Mouse (Mus musculus): ENCODE measurements around the gene Arx. TPM values are rescaled to one million over a fixed set of nuclear protein-coding genes. Genes with fewer than 3 reads are reported as not detected.

Arx gene
- polyA plus RNA-seq, 1 experiment: not detected

DNA sequence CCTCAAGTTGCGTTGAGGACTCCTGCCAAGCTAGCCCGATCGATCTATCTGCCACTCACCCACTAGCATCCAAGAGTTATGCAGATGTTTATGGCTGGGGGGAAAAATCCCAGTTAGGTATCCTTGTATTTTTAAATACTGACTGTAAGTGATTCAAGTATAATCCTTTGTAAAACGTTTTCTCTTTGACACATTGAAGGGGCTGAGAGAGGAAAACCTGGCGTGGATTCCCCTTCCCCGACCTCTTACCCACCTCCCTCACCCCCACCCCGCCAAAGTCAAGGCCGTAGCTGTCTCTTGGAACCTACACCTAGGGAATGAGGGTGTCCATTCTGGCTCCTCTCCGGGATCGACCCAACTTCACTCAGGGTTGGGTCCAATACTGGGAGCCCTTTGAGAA is 1.2 kb upstream of the Arx start:
- Histone ChIP-seq H3K4me3 (ENCODE audit: low read depth, low read length) (no peak overlapping the region), H3K9ac (ENCODE audit: low read depth, poor library complexity, severe bottlenecking) (no peak overlapping the region), H3K27ac (ENCODE audit: insufficient read depth, low read length) (no peak overlapping the region)

DNA sequence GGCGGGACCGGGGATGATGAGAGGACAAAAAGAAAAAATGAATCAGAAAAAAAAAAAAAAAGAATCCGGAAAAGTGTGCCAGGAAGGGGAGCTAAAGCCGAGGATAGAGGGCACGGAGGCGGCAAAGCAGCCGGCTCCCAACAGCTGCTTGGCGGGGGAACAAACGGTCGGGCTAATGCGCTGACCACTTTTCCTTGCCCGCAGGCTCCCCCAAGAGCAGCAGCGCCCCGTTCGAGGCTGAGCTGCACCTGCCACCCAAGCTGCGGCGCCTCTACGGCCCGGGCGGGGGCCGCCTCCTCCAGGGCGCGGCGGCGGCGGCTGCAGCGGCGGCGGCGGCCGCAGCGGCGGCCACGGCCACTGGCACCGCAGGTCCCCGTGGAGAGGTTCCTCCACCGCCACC is 2.1 kb downstream of the Arx start:
- H3K9ac ChIP-seq (ENCODE audit: low read depth, poor library complexity, severe bottlenecking): no peak overlapping the region
- peak overlapping the region; percentile 29 for H3K4me3 ChIP-seq (ENCODE audit: low read depth, low read length)
- H3K4me1 ChIP-seq (ENCODE audit: control insufficient read depth, insufficient read depth, low read length): no peaks in the 10 kb centered on the region
- no peak overlapping the region for H3K27ac ChIP-seq (ENCODE audit: insufficient read depth, low read length)
- peaks cover 20% of the 10 kb centered on the region for H3K27me3 ChIP-seq (ENCODE audit: control insufficient read depth, insufficient read depth, low read length, poor library complexity, severe bottlenecking)
- no peak for TF ChIP-seq CTCF (IDR thresholded peaks at IDR 0.05; ENCODE audit: low read depth, low read length)
- TF ChIP-seq POLR2A (IDR thresholded peaks at IDR 0.05; ENCODE audit: insufficient read depth, low read length): no peak
- TF ChIP-seq EP300 (IDR thresholded peaks at IDR 0.05; ENCODE audit: insufficient read depth, low read depth, low read length): no peak
- 0 out of 2 replicates have a peak, but pooled peaks cover 3% of the 10 kb centered on the region for H3K9me3 ChIP-seq (replicated peaks; ENCODE audit: control insufficient read depth, insufficient read depth, low read length, poor library complexity, severe bottlenecking)
- no peaks in the 10 kb centered on the region for H3K36me3 ChIP-seq (ENCODE audit: control insufficient read depth, insufficient read depth, low read length, poor library complexity, severe bottlenecking)

More for the DNA sequence above, 1.2 kb upstream of the Arx start:
- Histone ChIP-seq H3K9me3 (replicated peaks; ENCODE audit: control insufficient read depth, insufficient read depth, low read length, poor library complexity, severe bottlenecking) (0 out of 2 replicates have a peak, but pooled peaks cover 3% of the 10 kb centered on the region), H3K4me1 (ENCODE audit: control insufficient read depth, insufficient read depth, low read length) (no peaks in the 10 kb centered on the region), H3K36me3 (ENCODE audit: control insufficient read depth, insufficient read depth, low read length, poor library complexity, severe bottlenecking) (no peaks in the 10 kb centered on the region), H3K27me3 (ENCODE audit: control insufficient read depth, insufficient read depth, low read length, poor library complexity, severe bottlenecking) (peaks cover 17% of the 10 kb centered on the region)
- TF ChIP-seq POLR2A (IDR thresholded peaks at IDR 0.05; ENCODE audit: insufficient read depth, low read length) (no peak), EP300 (IDR thresholded peaks at IDR 0.05; ENCODE audit: insufficient read depth, low read depth, low read length) (no peak), CTCF (IDR thresholded peaks at IDR 0.05; ENCODE audit: low read depth, low read length) (no peak)

DNA sequence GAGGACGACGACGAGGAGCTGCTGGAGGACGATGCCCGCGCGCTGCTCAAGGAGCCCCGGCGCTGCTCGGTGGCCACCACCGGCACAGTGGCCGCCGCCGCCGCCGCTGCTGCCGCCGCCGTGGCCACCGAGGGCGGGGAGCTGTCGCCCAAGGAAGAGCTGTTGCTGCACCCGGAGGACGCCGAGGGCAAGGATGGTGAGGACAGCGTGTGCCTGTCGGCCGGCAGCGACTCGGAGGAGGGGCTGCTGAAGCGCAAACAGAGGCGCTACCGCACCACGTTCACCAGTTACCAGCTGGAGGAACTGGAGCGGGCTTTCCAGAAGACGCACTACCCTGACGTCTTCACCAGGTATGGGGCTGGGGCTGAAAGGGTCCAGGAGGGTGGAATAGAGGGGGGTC is 2.8 kb downstream of the Arx start:
- H3K4me3 ChIP-seq (ENCODE audit: low read depth, low read length): peak overlapping the region; percentile 29
- H3K36me3 ChIP-seq (ENCODE audit: control insufficient read depth, insufficient read depth, low read length, poor library complexity, severe bottlenecking): no peaks in the 10 kb centered on the region
- 0 out of 2 replicates have a peak overlapping the region, but pooled peaks have one; percentile 20 for H3K9ac ChIP-seq (ENCODE audit: low read depth, poor library complexity, severe bottlenecking)
- H3K27ac ChIP-seq (ENCODE audit: insufficient read depth, low read length): no peak overlapping the region
- 0 out of 2 replicates have a peak, but pooled peaks cover 3% of the 10 kb centered on the region for H3K9me3 ChIP-seq (replicated peaks; ENCODE audit: control insufficient read depth, insufficient read depth, low read length, poor library complexity, severe bottlenecking)
- peaks cover 19% of the 10 kb centered on the region for H3K27me3 ChIP-seq (ENCODE audit: control insufficient read depth, insufficient read depth, low read length, poor library complexity, severe bottlenecking)
- no peaks in the 10 kb centered on the region for H3K4me1 ChIP-seq (ENCODE audit: control insufficient read depth, insufficient read depth, low read length)
- TF ChIP-seq CTCF (IDR thresholded peaks at IDR 0.05; ENCODE audit: low read depth, low read length) (no peak), EP300 (IDR thresholded peaks at IDR 0.05; ENCODE audit: insufficient read depth, low read depth, low read length) (no peak), POLR2A (IDR thresholded peaks at IDR 0.05; ENCODE audit: insufficient read depth, low read length) (no peak)

DNA sequence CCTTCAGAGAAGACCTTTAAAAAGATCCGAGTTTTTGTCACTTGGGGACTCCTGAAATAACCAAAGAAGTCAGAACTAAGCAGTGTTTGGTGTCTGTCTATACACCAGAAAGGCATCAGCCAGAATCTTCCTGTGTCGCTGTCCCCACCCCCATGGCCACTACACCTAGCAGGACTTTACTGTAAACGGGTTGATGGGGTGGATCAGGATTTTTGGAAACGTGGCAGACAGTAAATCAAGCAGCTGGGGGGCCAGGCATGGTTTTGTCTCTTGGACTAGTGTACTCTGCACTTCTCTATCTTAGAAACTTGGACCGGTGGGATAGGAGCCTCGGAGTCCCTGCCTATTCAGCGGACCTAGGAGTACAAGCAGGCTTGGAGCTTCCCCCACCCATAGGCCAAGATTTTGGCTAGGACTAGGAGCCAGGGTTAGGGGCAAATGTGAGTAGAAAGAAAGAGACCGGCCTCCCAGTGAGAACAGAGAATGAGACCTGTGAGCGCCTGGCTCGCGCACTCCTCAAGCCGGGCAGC is 3.7 kb downstream of the Arx start:
- Histone ChIP-seq H3K4me3 (ENCODE audit: low read depth, low read length) (no peak overlapping the region), H3K36me3 (ENCODE audit: control insufficient read depth, insufficient read depth, low read length, poor library complexity, severe bottlenecking) (no peaks in the 10 kb centered on the region), H3K27ac (ENCODE audit: insufficient read depth, low read length) (no peak overlapping the region), H3K9ac (ENCODE audit: low read depth, poor library complexity, severe bottlenecking) (no peak overlapping the region), H3K4me1 (ENCODE audit: control insufficient read depth, insufficient read depth, low read length) (no peaks in the 10 kb centered on the region), H3K9me3 (replicated peaks; ENCODE audit: control insufficient read depth, insufficient read depth, low read length, poor library complexity, severe bottlenecking) (0 out of 2 replicates have a peak, but pooled peaks cover 3% of the 10 kb centered on the region), H3K27me3 (ENCODE audit: control insufficient read depth, insufficient read depth, low read length, poor library complexity, severe bottlenecking) (peaks cover 15% of the 10 kb centered on the region)
- TF ChIP-seq EP300 (IDR thresholded peaks at IDR 0.05; ENCODE audit: insufficient read depth, low read depth, low read length) (no peak), POLR2A (IDR thresholded peaks at IDR 0.05; ENCODE audit: insufficient read depth, low read length) (no peak), CTCF (IDR thresholded peaks at IDR 0.05; ENCODE audit: low read depth, low read length) (no peak)

DNA sequence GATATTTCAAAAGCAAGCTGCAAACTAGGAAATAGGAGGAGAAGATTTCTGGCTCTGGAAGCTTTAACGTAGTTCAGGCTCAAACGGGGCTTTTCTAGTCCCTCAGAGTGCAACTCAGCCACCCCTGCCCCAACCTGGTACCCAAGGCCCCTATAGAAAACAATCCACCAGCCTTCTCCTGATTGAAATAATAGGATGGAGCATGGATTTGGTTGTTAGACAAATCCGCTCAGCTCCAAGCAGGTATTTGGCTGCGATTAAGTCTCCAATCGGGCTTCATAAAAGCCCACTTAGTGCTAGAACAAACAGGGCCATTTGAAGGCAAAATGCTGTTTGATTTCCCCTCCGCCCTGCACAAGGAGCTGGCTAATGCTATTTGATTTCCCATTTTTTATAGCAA is 5.8 kb downstream of the Arx start:
- no peak overlapping the region for H3K9ac ChIP-seq (ENCODE audit: low read depth, poor library complexity, severe bottlenecking)
- no peak for TF ChIP-seq EP300 (IDR thresholded peaks at IDR 0.05; ENCODE audit: insufficient read depth, low read depth, low read length)
- TF ChIP-seq POLR2A (IDR thresholded peaks at IDR 0.05; ENCODE audit: insufficient read depth, low read length): no peak
- TF ChIP-seq CTCF (IDR thresholded peaks at IDR 0.05; ENCODE audit: low read depth, low read length): no peak
- H3K4me3 ChIP-seq (ENCODE audit: low read depth, low read length): no peak overlapping the region
- no peaks in the 10 kb centered on the region for H3K4me1 ChIP-seq (ENCODE audit: control insufficient read depth, insufficient read depth, low read length)
- no peaks in the 10 kb centered on the region for H3K9me3 ChIP-seq (replicated peaks; ENCODE audit: control insufficient read depth, insufficient read depth, low read length, poor library complexity, severe bottlenecking)
- H3K36me3 ChIP-seq (ENCODE audit: control insufficient read depth, insufficient read depth, low read length, poor library complexity, severe bottlenecking): no peaks in the 10 kb centered on the region
- peaks cover 17% of the 10 kb centered on the region for H3K27me3 ChIP-seq (ENCODE audit: control insufficient read depth, insufficient read depth, low read length, poor library complexity, severe bottlenecking)
- no peak overlapping the region for H3K27ac ChIP-seq (ENCODE audit: insufficient read depth, low read length)

DNA sequence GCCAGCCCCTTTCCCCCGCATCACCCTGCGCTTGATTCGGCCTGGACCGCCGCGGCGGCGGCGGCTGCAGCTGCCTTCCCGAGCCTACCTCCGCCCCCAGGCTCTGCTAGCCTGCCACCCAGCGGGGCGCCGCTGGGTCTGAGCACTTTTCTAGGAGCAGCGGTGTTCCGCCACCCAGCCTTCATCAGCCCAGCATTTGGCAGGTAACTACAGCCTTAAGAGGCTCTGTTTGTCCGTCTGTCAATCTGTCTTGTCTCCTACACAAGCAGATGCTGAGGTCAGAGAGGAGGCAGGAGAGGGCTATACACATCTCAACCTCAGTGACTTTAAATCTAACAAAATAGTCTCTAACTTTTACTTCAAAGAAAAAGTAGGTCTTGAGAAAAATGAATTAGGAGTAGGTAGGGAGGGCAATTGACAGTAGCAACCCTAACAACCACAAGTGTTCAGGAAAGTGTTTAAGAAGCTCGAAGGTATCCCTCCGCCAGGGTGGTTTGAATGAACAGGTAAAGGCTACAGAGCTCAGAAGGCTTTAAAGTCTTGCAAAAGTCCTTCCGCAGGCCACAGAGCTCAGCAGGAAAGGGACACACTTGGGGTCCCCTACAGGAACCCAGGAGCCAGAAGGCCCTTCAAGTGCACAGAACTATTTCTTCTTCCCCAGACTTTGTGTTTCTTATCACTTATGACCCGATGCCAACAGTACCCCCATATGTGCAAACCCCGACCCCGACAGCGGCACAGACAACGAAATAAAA is 8.7 kb downstream of the Arx start:
- peaks cover 2% of the 10 kb centered on the region for H3K4me1 ChIP-seq (ENCODE audit: control insufficient read depth, insufficient read depth, low read length)
- H3K27ac ChIP-seq (ENCODE audit: insufficient read depth, low read length): no peak overlapping the region
- H3K9ac ChIP-seq (ENCODE audit: low read depth, poor library complexity, severe bottlenecking): no peak overlapping the region
- no peak for TF ChIP-seq POLR2A (IDR thresholded peaks at IDR 0.05; ENCODE audit: insufficient read depth, low read length)
- no peak for TF ChIP-seq CTCF (IDR thresholded peaks at IDR 0.05; ENCODE audit: low read depth, low read length)
- no peak for TF ChIP-seq EP300 (IDR thresholded peaks at IDR 0.05; ENCODE audit: insufficient read depth, low read depth, low read length)
- peaks cover 21% of the 10 kb centered on the region for H3K27me3 ChIP-seq (ENCODE audit: control insufficient read depth, insufficient read depth, low read length, poor library complexity, severe bottlenecking)
- no peaks in the 10 kb centered on the region for H3K9me3 ChIP-seq (replicated peaks; ENCODE audit: control insufficient read depth, insufficient read depth, low read length, poor library complexity, severe bottlenecking)
- H3K36me3 ChIP-seq (ENCODE audit: control insufficient read depth, insufficient read depth, low read length, poor library complexity, severe bottlenecking): no peaks in the 10 kb centered on the region
- 0 out of 2 replicates have a peak overlapping the region, but pooled peaks have one; percentile 22 for H3K4me3 ChIP-seq (ENCODE audit: low read depth, low read length)

Measured in ES-Bruce4 (cell line).